In genomic region chr9:120777501-120777900, GRCm38 (mm10) we compare ENCODE assay signal across 8 mouse cellular contexts.
DNase-seq lines count a peak whose midpoint lies in the region; ATAC-seq and TF ChIP-seq lines count a peak whose summit lies in the region.
"Had no signal": no experiment of that assay in that cellular context is flagged by ENCODE, and none has a peak within 500 bp of the region (broad histone marks: within the 10 kb centered on the region; RNA-seq: fewer than 3 reads in every experiment).

No protein-coding gene starts in this region.

- peaks cover 37% of the 10 kb centered on the region for H3K4me1 ChIP-seq in embryonic facial prominence, embryonic 10.5 days
- 0 out of 2 replicates have a peak, but pooled peaks cover 5% of the 10 kb centered on the region for H3K4me1 ChIP-seq in intestine, postnatal 0 days (replicated peaks; ENCODE audit: control insufficient read depth, insufficient read depth, low read length)
- peaks cover 18% of the 10 kb centered on the region for H3K4me1 ChIP-seq in lung, embryonic 16.5 days (replicated peaks; ENCODE audit: control insufficient read depth, insufficient read depth, low read length)
- peaks cover 6% of the 10 kb centered on the region; the same call in 1 of the 2 replicates for H3K4me1 ChIP-seq in hindbrain, embryonic 12.5 days
- H3K4me1 ChIP-seq: hindbrain, embryonic 15.5 days had no signal

- ATAC-seq in intestine, postnatal 0 days, result 0 out of 2 replicates have a peak, but pooled peaks have one; percentile 22
- no peak for ATAC-seq in lung, embryonic 16.5 days (ENCODE audit: low read depth)
- ATAC-seq in hindbrain, embryonic 12.5 days (ENCODE audit: low FRiP score), result no peak

- H3K27me3 ChIP-seq in embryonic facial prominence, embryonic 10.5 days (replicated peaks; ENCODE audit: low read depth, poor library complexity, severe bottlenecking), result no peaks in the 10 kb centered on the region
- H3K27me3 ChIP-seq in intestine, postnatal 0 days (replicated peaks; ENCODE audit: control insufficient read depth, insufficient read depth, low read length), result no peaks in the 10 kb centered on the region
- H3K27me3 ChIP-seq in lung, embryonic 16.5 days (ENCODE audit: control insufficient read depth, insufficient read depth, low read depth, low read length), result no peaks in the 10 kb centered on the region
- no peaks in the 10 kb centered on the region for H3K27me3 ChIP-seq in hindbrain, embryonic 12.5 days
- H3K27me3 ChIP-seq: hindbrain, embryonic 15.5 days had no signal

- no peak overlapping the region for H3K4me2 ChIP-seq in intestine, postnatal 0 days (replicated peaks; ENCODE audit: low read depth)
- no peak overlapping the region for H3K4me2 ChIP-seq in lung, embryonic 16.5 days (ENCODE audit: low read depth, low read length)
- no peak overlapping the region for H3K4me2 ChIP-seq in hindbrain, embryonic 12.5 days (replicated peaks)
- H3K4me2 ChIP-seq: hindbrain, embryonic 15.5 days had no signal

- peak overlapping the region; percentile 41; the same call in 1 of the 2 replicates for H3K27ac ChIP-seq in embryonic facial prominence, embryonic 10.5 days (replicated peaks)
- no peak overlapping the region for H3K27ac ChIP-seq in intestine, postnatal 0 days (ENCODE audit: low read depth, low read length)
- peak overlapping the region; percentile 81 for H3K27ac ChIP-seq in lung, embryonic 16.5 days (ENCODE audit: low read length)
- no peak overlapping the region for H3K27ac ChIP-seq in hindbrain, embryonic 12.5 days
- H3K27ac ChIP-seq: hindbrain, embryonic 15.5 days had no signal

- 76% methylated on average over 10 of the region's 10 CpGs for WGBS in embryonic facial prominence, embryonic 10.5 days
- 41% methylated on average over 10 of the region's 10 CpGs for WGBS in intestine, postnatal 0 days
- 63% methylated on average over 10 of the region's 10 CpGs for WGBS in lung, embryonic 16.5 days
- 77% methylated on average over 10 of the region's 10 CpGs for WGBS in hindbrain, embryonic 12.5 days

- H3K9me3 ChIP-seq in embryonic facial prominence, embryonic 10.5 days, result no peaks in the 10 kb centered on the region
- no peaks in the 10 kb centered on the region for H3K9me3 ChIP-seq in intestine, postnatal 0 days (ENCODE audit: control insufficient read depth)
- H3K9me3 ChIP-seq in lung, embryonic 16.5 days (ENCODE audit: control insufficient read depth, low read length), result no peaks in the 10 kb centered on the region
- H3K9me3 ChIP-seq in hindbrain, embryonic 12.5 days (replicated peaks), result no peaks in the 10 kb centered on the region
- H3K9me3 ChIP-seq: hindbrain, embryonic 15.5 days had no signal

- DNase-seq in embryonic facial prominence, embryonic 10.5 days (ENCODE audit: low spot score), result no peak
- peak; percentile 55 to 86 for DNase-seq in heart, adult 18-20 months
- no peak for DNase-seq in T-cell, adult 2 months (ENCODE audit: low spot score)
- DNase-seq in layer of hippocampus, adult 18-20 months (ENCODE audit: low spot score in 2 of 2), result no peak

- H3K4me3 ChIP-seq in embryonic facial prominence, embryonic 10.5 days, result no peak overlapping the region
- no peak overlapping the region for H3K4me3 ChIP-seq in intestine, postnatal 0 days (ENCODE audit: low read depth, low read length)
- H3K4me3 ChIP-seq in lung, embryonic 16.5 days (ENCODE audit: low read length), result no peak overlapping the region
- H3K4me3 ChIP-seq in hindbrain, embryonic 12.5 days, result no peak overlapping the region
- H3K4me3 ChIP-seq: hindbrain, embryonic 15.5 days had no signal

- no peaks in the 10 kb centered on the region for H3K36me3 ChIP-seq in embryonic facial prominence, embryonic 10.5 days (replicated peaks)
- H3K36me3 ChIP-seq in intestine, postnatal 0 days (ENCODE audit: control insufficient read depth, insufficient read depth), result no peaks in the 10 kb centered on the region
- H3K36me3 ChIP-seq in lung, embryonic 16.5 days (ENCODE audit: control insufficient read depth, insufficient read depth, low read length), result no peaks in the 10 kb centered on the region
- H3K36me3 ChIP-seq in hindbrain, embryonic 12.5 days, result no peaks in the 10 kb centered on the region
- H3K36me3 ChIP-seq: hindbrain, embryonic 15.5 days had no signal

- TF ChIP-seq CTCF in intestine, postnatal 0 days (IDR thresholded peaks at IDR 0.05; ENCODE audit: low read depth), result peak; percentile 36

- no peak overlapping the region for H3K9ac ChIP-seq in intestine, postnatal 0 days (ENCODE audit: low read depth, low read length)
- H3K9ac ChIP-seq in lung, embryonic 16.5 days (ENCODE audit: low read length), result no peak overlapping the region
- H3K9ac ChIP-seq in hindbrain, embryonic 12.5 days, result no peak overlapping the region
- H3K9ac ChIP-seq: hindbrain, embryonic 15.5 days had no signal

Comparison
In these comparisons a context has a peak if more than half of its experiments do, and no peak if none do; other contexts are left out.
1. DNase-seq: peak in heart, adult 18-20 months (2 of 2); none in embryonic facial prominence, embryonic 10.5 days (single experiment), T-cell, adult 2 months (single experiment) and layer of hippocampus, adult 18-20 months (0 of 2).
2. H3K27ac ChIP-seq: peak in embryonic facial prominence, embryonic 10.5 days (single experiment) and lung, embryonic 16.5 days (single experiment); none in intestine, postnatal 0 days (single experiment) and hindbrain, embryonic 12.5 days (single experiment).